Mouse (Mus musculus) forebrain, postnatal 0 days (tissue): ENCODE measurements at regions not wholly inside any gene's neighbourhood (a gene's known extent, or its start where the extent isn't known, plus 50 kb on each side); places are given as distances from the start of the nearest gene placed in this dataset.

Experiments
- ATAC-seq: fragments of 200-750 bp; cut with Nextera tagmentation; 2 replicates; pipeline ENCODE4 v1.8.0; 2017; ENCODE audit warnings: mild to moderate bottlenecking, moderate library complexity
- DNase-seq: peaks from one replicate; pipeline ENCODE4 v3.0.0-alpha.2; 2015
- H3K27ac ChIP-seq: fragments of 300-500 bp; sonication (generic); 2 replicates; pipeline ENCODE4 v1.5.1; 2014; ENCODE audit warnings: low read depth, mild to moderate bottlenecking, antibody characterized with exemption, low read length, moderate library complexity, mixed read lengths
- H3K27me3 ChIP-seq: fragments of 300-500 bp; sonication (generic); 2 replicates; pipeline ENCODE4 v1.6.1; 2014; ENCODE audit warnings: mild to moderate bottlenecking, low read length, mixed read lengths; ENCODE audit not compliant: insufficient read depth
- H3K36me3 ChIP-seq: fragments of 300-500 bp; sonication (generic); 2 replicates; pipeline ENCODE4 v1.6.1; 2014; ENCODE audit warnings: mild to moderate bottlenecking, moderate library complexity; ENCODE audit not compliant: insufficient read depth
- H3K4me1 ChIP-seq: fragments of 300-500 bp; sonication (generic); 2 replicates; pipeline ENCODE4 v1.6.1; 2014; ENCODE audit warnings: antibody characterized with exemption; ENCODE audit not compliant: insufficient read depth
- H3K4me2 ChIP-seq: fragments of 300-500 bp; sonication (generic); 2 replicates; pipeline ENCODE4 v1.6.1; 2014; ENCODE audit warnings: low read depth, mild to moderate bottlenecking, moderate library complexity
- H3K4me3 ChIP-seq: fragments of 300-500 bp; sonication (generic); 2 replicates; pipeline ENCODE4 v1.5.1; 2014; ENCODE audit warnings: low read depth, low read length, mixed read lengths
- H3K9ac ChIP-seq: fragments of 300-500 bp; sonication (generic); 2 replicates; pipeline ENCODE4 v1.6.1; 2014; ENCODE audit warnings: mild to moderate bottlenecking
- H3K9me3 ChIP-seq: fragments of 300-500 bp; sonication (generic); 2 replicates; pipeline ENCODE4 v1.6.1; 2016; ENCODE audit warnings: low read length
- CTCF ChIP-seq: sonication (generic); IDR thresholded peaks from 2 replicates; pipeline ENCODE4 v1.5.1; 2016; ENCODE audit warnings: antibody characterized with exemption, control low read depth, low read depth
- WGBS: fragments of 180-500 bp; shearing (Covaris S2); extraction: QIAGEN DNeasy Blood & Tissue Kit; methylation state at CpG from one replicate; pipeline ENCODE4 v1.1.7; 2014; 5-methylcytosine and 5-hydroxymethylcytosine counted together

DNA sequence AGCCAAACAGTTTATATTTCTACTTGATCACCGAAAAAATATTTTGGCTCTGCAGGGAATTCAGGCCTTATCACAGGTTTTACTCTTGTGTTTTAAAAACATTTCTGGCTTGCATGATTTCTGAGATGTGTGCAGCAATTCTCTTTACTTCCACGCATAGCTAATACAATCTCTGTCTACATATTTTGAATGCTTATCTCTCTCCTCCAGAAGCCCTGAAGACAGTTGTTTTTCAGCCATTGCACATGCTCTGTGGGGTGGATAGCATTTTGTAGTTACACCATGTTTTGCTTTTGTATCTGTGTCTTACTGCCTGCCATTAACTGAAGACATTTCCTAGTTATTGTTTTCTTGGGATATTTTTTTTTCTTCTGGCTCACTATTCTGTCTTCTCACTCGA is 252.6 kb upstream of the Nr5a2 start:
- Histone ChIP-seq H3K27me3 (no peaks in the 10 kb centered on the region), H3K4me1 (no peaks in the 10 kb centered on the region), H3K9me3 (no peaks in the 10 kb centered on the region), H3K9ac (no peak overlapping the region), H3K36me3 (no peaks in the 10 kb centered on the region), H3K4me2 (no peak overlapping the region), H3K4me3 (no peak overlapping the region), H3K27ac (no peak overlapping the region)
- DNase-seq (no peak), ATAC-seq (no peak)
- 82% methylated on average over 3 of the region's 3 CpGs for WGBS
- TF ChIP-seq CTCF, result no peak

DNA sequence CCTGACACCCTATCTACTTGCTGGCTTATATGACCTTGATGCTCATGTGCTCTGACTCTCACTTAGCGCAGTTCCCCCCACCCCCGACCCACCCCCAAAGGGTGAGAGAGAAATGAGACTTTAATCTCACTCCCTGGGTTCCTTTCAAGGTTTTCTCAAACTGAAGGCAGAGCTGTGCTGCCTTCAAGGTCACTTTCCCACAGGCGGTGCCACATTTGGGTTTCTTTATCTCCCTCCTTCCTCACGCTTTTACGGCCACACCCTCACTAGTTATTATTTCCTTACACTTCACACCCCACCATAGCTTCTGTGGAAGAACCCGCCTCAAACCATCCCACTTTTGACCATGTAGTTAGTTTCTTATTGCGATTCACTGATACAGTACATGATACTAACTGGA is 244.1 kb upstream of the Nr5a2 start:
- no peak overlapping the region for H3K9ac ChIP-seq
- DNase-seq (no peak), ATAC-seq (no peak)
- H3K9me3 ChIP-seq, result no peaks in the 10 kb centered on the region
- WGBS, result 91% methylated on average over 7 of the region's 7 CpGs
- no peak overlapping the region for H3K4me3 ChIP-seq
- no peaks in the 10 kb centered on the region for H3K27me3 ChIP-seq
- no peak overlapping the region for H3K4me2 ChIP-seq
- H3K4me1 ChIP-seq, result no peaks in the 10 kb centered on the region
- H3K36me3 ChIP-seq, result no peaks in the 10 kb centered on the region
- no peak for TF ChIP-seq CTCF
- no peak overlapping the region for H3K27ac ChIP-seq

DNA sequence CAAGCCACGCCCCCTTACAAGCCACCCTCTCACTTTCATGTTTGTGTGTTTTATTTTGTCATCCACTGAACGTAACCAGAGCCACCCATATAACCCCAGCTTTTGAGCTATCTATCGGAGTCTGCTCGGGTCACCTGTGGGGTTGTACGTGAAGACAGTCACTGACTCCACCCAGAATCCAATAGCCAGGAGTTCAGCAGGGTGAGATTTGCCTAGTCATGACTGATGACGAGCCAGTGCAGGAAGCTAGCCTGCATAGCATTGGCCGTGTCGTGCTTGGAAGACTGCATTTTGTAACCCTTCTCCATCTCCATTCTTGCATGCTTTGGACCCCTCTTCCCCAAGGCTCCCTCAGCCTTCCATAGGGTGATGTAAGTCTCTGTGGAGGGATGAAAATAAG is 243.3 kb upstream of the Nr5a2 start:
- H3K4me3 ChIP-seq, result no peak overlapping the region
- H3K9me3 ChIP-seq, result no peaks in the 10 kb centered on the region
- 90% methylated on average over 8 of the region's 8 CpGs for WGBS
- no peak for DNase-seq
- H3K27me3 ChIP-seq, result no peaks in the 10 kb centered on the region
- H3K9ac ChIP-seq, result no peak overlapping the region
- no peaks in the 10 kb centered on the region for H3K4me1 ChIP-seq
- TF ChIP-seq CTCF, result no peak
- no peaks in the 10 kb centered on the region for H3K36me3 ChIP-seq
- no peak overlapping the region for H3K4me2 ChIP-seq
- ATAC-seq, result no peak
- H3K27ac ChIP-seq, result no peak overlapping the region

DNA sequence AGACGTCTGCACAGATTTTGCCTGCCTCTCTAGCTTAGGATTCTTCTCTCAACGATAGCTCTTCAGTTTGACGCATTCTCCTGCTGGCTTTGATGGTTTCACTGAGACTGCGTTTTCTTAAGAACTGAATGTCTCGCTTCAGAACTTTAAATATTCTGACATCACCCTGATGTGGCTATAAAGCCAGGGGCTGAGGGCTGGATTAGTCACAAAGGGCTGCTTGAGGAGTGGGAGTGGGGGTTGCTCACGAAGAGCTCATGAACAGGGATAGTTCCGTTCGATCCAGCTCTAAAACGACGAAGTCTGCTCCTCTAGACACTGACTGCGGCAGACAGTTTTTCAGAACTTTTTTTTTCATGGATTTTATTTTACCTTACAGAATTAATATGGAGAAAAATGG is 240.7 kb upstream of the Nr5a2 start:
- Histone ChIP-seq H3K4me3 (no peak overlapping the region), H3K9ac (no peak overlapping the region), H3K4me2 (peak overlapping the region; percentile 8; the same call in 1 of the 2 replicates), H3K4me1 (no peaks in the 10 kb centered on the region), H3K27me3 (no peaks in the 10 kb centered on the region), H3K9me3 (no peaks in the 10 kb centered on the region), H3K27ac (no peak overlapping the region), H3K36me3 (no peaks in the 10 kb centered on the region)
- ATAC-seq (peak; percentile 78), DNase-seq (no peak)
- 22% methylated on average over 11 of the region's 11 CpGs for WGBS
- no peak for TF ChIP-seq CTCF

DNA sequence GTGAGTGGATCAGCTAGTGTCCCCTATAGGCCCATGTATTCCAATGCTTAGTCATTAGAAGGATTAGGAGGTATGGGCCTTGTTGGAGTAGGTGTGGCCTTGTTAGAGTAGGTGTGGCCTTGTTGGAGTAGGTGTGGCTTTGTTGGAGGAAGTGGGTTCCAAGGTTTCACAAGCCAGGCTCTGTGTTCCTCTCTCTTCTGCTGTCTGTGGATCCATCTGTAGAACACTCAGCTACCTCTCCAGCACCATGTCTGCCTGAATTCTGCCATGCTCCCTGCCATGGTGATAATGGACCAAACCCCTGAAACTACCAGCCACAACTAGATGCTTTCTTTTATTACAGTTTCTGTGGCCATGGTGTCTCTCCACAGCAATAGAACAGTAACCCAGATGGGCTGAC is 235.7 kb upstream of the Nr5a2 start:
- H3K9ac ChIP-seq, result no peak overlapping the region
- no peak overlapping the region for H3K27ac ChIP-seq
- no peak for ATAC-seq
- no peaks in the 10 kb centered on the region for H3K36me3 ChIP-seq
- H3K4me1 ChIP-seq, result no peaks in the 10 kb centered on the region
- no peaks in the 10 kb centered on the region for H3K27me3 ChIP-seq
- no peak for TF ChIP-seq CTCF
- no peak overlapping the region for H3K4me2 ChIP-seq
- no peaks in the 10 kb centered on the region for H3K9me3 ChIP-seq
- no peak for DNase-seq
- no peak overlapping the region for H3K4me3 ChIP-seq

DNA sequence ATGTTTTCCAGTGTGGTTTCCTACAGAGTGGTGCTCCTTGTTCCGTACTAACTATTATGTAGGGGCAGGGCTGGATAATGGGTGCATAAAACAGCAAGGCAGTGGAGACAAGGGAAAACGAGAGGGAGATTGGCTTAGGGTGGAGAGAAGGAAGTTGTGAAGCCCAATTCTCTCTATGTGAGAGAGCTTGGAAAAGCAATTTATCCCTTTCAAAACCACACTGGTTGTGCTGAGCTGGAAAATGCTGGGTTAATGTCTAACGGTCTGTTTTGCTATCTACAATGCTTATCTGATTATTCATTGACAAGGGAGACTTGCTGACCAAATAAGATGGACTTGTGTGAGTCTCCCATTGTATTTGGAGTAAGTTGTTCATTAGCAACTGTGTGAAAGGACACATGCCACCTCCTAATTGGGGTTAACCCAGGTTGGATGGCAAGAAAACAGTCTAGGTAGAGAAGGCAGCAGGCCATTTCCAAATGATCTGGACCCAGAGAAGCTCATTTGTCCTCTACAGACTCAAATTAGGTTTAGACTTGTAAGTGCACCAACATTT is 234.9 kb upstream of the Nr5a2 start:
- Histone ChIP-seq H3K4me1 (no peaks in the 10 kb centered on the region), H3K4me3 (no peak overlapping the region), H3K27me3 (no peaks in the 10 kb centered on the region), H3K27ac (no peak overlapping the region), H3K36me3 (no peaks in the 10 kb centered on the region), H3K9ac (no peak overlapping the region), H3K4me2 (no peak overlapping the region), H3K9me3 (no peaks in the 10 kb centered on the region)
- DNase-seq (no peak), ATAC-seq (no peak)
- no peak for TF ChIP-seq CTCF
- 74% methylated on average over 3 of the region's 3 CpGs for WGBS

DNA sequence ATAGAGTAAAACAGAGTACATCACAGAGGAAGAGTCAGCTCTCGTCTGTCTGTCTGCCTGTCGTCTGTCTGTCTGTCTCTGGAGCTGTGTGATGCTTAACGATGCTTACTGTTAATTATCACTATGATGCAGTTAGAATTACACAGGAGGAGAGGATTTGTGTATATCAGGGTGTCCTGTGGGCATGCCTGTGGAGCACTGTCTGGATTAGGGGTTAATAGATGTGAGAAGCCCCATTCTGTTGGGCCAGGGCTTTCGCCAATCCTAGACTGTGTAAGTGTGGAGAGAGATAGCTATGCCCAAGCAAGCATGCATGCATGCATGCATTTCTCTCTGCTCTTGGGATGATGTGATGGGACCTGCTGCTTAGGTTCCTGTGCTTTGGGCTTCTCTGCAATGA is 218.0 kb upstream of the Nr5a2 start:
- Histone ChIP-seq H3K9me3 (no peaks in the 10 kb centered on the region), H3K4me3 (no peak overlapping the region), H3K36me3 (no peaks in the 10 kb centered on the region), H3K27me3 (no peaks in the 10 kb centered on the region), H3K4me1 (no peaks in the 10 kb centered on the region), H3K4me2 (no peak overlapping the region), H3K27ac (no peak overlapping the region), H3K9ac (no peak overlapping the region)
- ATAC-seq (no peak), DNase-seq (no peak)
- TF ChIP-seq CTCF, result no peak
- WGBS, result 84% methylated on average over 4 of the region's 4 CpGs

DNA sequence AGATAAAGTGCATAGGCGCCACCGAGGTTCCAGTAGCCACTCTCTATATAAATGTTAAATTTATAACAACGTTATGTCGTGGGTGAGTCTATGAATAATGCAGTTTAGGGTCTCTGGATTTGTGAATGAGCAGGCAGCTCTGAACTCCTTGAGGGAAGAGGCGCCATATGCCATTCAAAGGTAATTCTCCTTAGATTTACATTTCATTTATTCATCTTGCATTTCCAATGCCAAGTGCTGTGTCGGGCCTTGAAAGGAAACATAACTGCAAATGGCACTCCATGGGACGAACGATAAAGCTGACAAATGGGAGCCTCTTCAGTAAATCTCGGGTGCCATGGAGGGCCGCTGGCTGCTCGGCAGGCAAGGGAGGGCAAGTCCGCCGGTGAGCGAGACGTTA is 216.4 kb upstream of the Nr5a2 start:
- H3K36me3 ChIP-seq, result no peaks in the 10 kb centered on the region
- no peak overlapping the region for H3K4me2 ChIP-seq
- no peak for DNase-seq
- no peak overlapping the region for H3K9ac ChIP-seq
- 48% methylated on average over 15 of the region's 15 CpGs for WGBS
- ATAC-seq, result no peak
- no peak overlapping the region for H3K4me3 ChIP-seq
- H3K9me3 ChIP-seq, result no peaks in the 10 kb centered on the region
- no peak overlapping the region for H3K27ac ChIP-seq
- H3K4me1 ChIP-seq, result no peaks in the 10 kb centered on the region
- TF ChIP-seq CTCF, result no peak
- H3K27me3 ChIP-seq, result no peaks in the 10 kb centered on the region
